8 mouse cellular contexts compared by ENCODE assay signal in the genomic region with DNA sequence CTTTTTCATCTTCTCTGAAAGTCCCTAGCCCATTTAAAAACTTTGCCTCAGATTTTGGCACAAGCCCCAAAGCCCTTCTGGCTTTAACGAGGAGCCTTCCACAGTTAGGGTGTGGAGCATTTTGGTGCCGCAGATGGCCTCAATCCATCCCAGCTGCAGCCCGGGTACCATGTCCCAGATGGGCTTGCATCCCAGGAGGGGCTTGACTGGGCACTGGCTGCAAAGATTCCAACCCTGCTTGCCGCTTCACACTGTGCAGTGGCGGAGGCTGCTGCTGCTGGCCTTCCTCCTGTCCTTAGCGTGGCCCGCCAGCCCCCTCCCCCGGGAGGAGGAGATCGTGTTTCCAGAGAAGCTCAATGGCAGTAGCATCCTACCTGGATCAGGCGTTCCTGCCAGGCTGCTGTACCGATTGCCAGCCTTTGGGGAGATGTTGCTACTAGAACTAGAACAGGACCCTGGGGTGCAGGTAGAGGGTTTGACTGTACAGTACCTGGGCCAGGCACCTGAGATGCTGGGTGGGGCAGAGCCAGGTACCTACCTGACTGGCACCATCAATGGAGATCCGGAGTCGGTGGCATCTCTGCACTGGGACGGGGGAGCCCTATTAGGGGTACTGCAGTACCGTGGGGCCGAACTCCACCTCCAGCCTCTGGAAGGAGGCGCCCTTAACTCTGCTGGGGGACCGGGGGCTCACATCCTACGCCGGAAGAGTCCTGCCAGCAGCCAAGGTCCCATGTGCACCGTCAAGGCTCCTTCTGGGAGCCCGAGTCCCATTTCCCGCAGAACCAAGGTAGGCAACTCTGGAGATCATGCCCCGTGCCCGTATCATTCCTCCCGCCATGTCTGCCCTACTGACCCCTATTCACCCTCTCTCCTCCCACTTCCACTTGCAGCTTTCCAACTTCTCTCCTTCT. TPM values are rescaled to one million over a fixed set of nuclear protein-coding genes. Genes with fewer than 3 reads are reported as not detected.
DNase-seq lines count a peak whose midpoint lies in the region; ATAC-seq and TF ChIP-seq lines count a peak whose summit lies in the region.

TSS of gene Ndufs2 (minus strand) at position 709 of the 914 bp plus-strand sequence.

- peak within 1 kb of the TSS; percentile 28; the same call in 1 of the 2 replicates for H3K9ac ChIP-seq in liver, adult 2 months (ENCODE audit: low read depth, low read length)
- H3K9ac ChIP-seq in hindbrain, embryonic 16.5 days (ENCODE audit: low read depth, low read length): peak within 1 kb of the TSS; percentile 57
- H3K9ac ChIP-seq in liver, postnatal 0 days (replicated peaks): peak within 1 kb of the TSS; percentile 16; the same call in 1 of the 2 replicates
- H3K9ac ChIP-seq in stomach, embryonic 15.5 days: peak within 1 kb of the TSS; percentile 32

- no peaks in the 10 kb centered on the region for H3K9me3 ChIP-seq in hindbrain, embryonic 16.5 days (ENCODE audit: control insufficient read depth, low read length)
- no peaks in the 10 kb centered on the region for H3K9me3 ChIP-seq in liver, postnatal 0 days (ENCODE audit: low read length)
- no peaks in the 10 kb centered on the region for H3K9me3 ChIP-seq in stomach, embryonic 15.5 days

- no peaks in the 10 kb centered on the region for H3K36me3 ChIP-seq in liver, adult 2 months (ENCODE audit: control insufficient read depth, insufficient read depth, low read length)
- no peaks in the 10 kb centered on the region for H3K36me3 ChIP-seq in hindbrain, embryonic 16.5 days (ENCODE audit: control insufficient read depth, insufficient read depth, low read length)
- no peaks in the 10 kb centered on the region for H3K36me3 ChIP-seq in liver, postnatal 0 days (replicated peaks; ENCODE audit: insufficient read depth, low read length)
- H3K36me3 ChIP-seq in stomach, embryonic 15.5 days: no peaks in the 10 kb centered on the region

- H3K79me2 ChIP-seq in liver, adult 2 months (ENCODE audit: control insufficient read depth, insufficient read depth, low read length): peaks cover 9% of the 10 kb centered on the region; the same call in 1 of the 2 replicates

- H3K4me3 ChIP-seq in liver, adult 2 months (ENCODE audit: insufficient read depth, low read depth, low read length): peak within 1 kb of the TSS; percentile 41
- H3K4me3 ChIP-seq in bone marrow, adult 2 months (replicated peaks; ENCODE audit: control insufficient read depth, low read depth, low read length): no peak within 1 kb of the TSS
- peak within 1 kb of the TSS; percentile 37 for H3K4me3 ChIP-seq in hindbrain, embryonic 16.5 days (ENCODE audit: low read length)
- peak within 1 kb of the TSS; percentile 35 for H3K4me3 ChIP-seq in liver, postnatal 0 days (ENCODE audit: low read depth, low read length)
- peak within 1 kb of the TSS; percentile 35 for H3K4me3 ChIP-seq in stomach, embryonic 15.5 days (replicated peaks)

- H3K27ac ChIP-seq in liver, adult 2 months (replicated peaks; ENCODE audit: insufficient read depth, low read depth, low read length): no peak within 1 kb of the TSS
- no peak within 1 kb of the TSS for H3K27ac ChIP-seq in bone marrow, adult 2 months (ENCODE audit: control insufficient read depth, insufficient read depth, low read depth, low read length, poor library complexity)
- H3K27ac ChIP-seq in hindbrain, embryonic 16.5 days (ENCODE audit: low read depth, low read length): peak within 1 kb of the TSS; percentile 70
- H3K27ac ChIP-seq in liver, postnatal 0 days (ENCODE audit: low read depth): 0 out of 2 replicates have a peak within 1 kb of the TSS, but pooled peaks have one; percentile 11
- H3K27ac ChIP-seq in stomach, embryonic 15.5 days: peak within 1 kb of the TSS; percentile 78

- ATAC-seq in hindbrain, embryonic 16.5 days: peak; percentile 1; the same call in 1 of the 2 replicates
- ATAC-seq in liver, postnatal 0 days: no peak
- ATAC-seq in stomach, embryonic 15.5 days (ENCODE audit: insufficient read depth, low FRiP score, low read depth): no peak

- no peak for DNase-seq in liver, adult 2 months (ENCODE audit: extremely low read depth, low read depth, low spot score)
- DNase-seq in liver: no peak
- peak; percentile 49 for DNase-seq in gastrocnemius, postnatal 10 days
- no peak for DNase-seq in liver, postnatal 0 days
- no peak for DNase-seq in urinary bladder, postnatal 36 days (ENCODE audit: low spot score in 2 of 2)

- TF ChIP-seq EP300 in liver, postnatal 0 days (IDR thresholded peaks at IDR 0.05; ENCODE audit: low read depth): no peak

- no peak for TF ChIP-seq CTCF in liver, adult 2 months (IDR thresholded peaks at IDR 0.05; ENCODE audit: low read depth, low read length)
- TF ChIP-seq CTCF in bone marrow, adult 2 months (IDR thresholded peaks at IDR 0.05; ENCODE audit: control insufficient read depth, insufficient read depth, low read length): no peak
- TF ChIP-seq CTCF in liver, postnatal 0 days (IDR thresholded peaks at IDR 0.05; ENCODE audit: low read depth): no peak

- WGBS in liver, adult 2 months: 47% methylated on average over 26 of the region's 26 CpGs
- WGBS in bone marrow, adult 2 months: 64% methylated on average over 26 of the region's 26 CpGs
- 7% methylated on average over 24 of the region's 26 CpGs for WGBS in hindbrain, embryonic 16.5 days
- WGBS in liver, postnatal 0 days (ENCODE audit: insufficient replicate concordance): 37% methylated on average over 26 of the region's 26 CpGs
- 24% methylated on average over 26 of the region's 26 CpGs for WGBS in stomach, embryonic 15.5 days

- H3K4me1 ChIP-seq in liver, adult 2 months (ENCODE audit: control insufficient read depth, insufficient read depth, low read length): peaks cover 9% of the 10 kb centered on the region
- peaks cover 2% of the 10 kb centered on the region; the same call in 1 of the 2 replicates for H3K4me1 ChIP-seq in bone marrow, adult 2 months (ENCODE audit: control insufficient read depth, insufficient read depth, low read length)
- H3K4me1 ChIP-seq in hindbrain, embryonic 16.5 days (ENCODE audit: control insufficient read depth, insufficient read depth, low read depth, low read length): peaks cover 35% of the 10 kb centered on the region
- H3K4me1 ChIP-seq in liver, postnatal 0 days (ENCODE audit: insufficient read depth): peaks cover 15% of the 10 kb centered on the region
- H3K4me1 ChIP-seq in stomach, embryonic 15.5 days: peaks cover 48% of the 10 kb centered on the region

- TF ChIP-seq POLR2A in liver, adult 2 months (IDR thresholded peaks at IDR 0.05; ENCODE audit: extremely low read depth, insufficient read depth, low read length): no peak
- no peak for TF ChIP-seq POLR2A in bone marrow, adult 2 months (IDR thresholded peaks at IDR 0.05; ENCODE audit: borderline replicate concordance, control insufficient read depth, low read depth, low read length)

- peak within 1 kb of the TSS; percentile 59 for H3K4me2 ChIP-seq in hindbrain, embryonic 16.5 days (ENCODE audit: low read length)
- H3K4me2 ChIP-seq in liver, postnatal 0 days (ENCODE audit: low read depth, low read length): peak within 1 kb of the TSS; percentile 49
- peak within 1 kb of the TSS; percentile 66 for H3K4me2 ChIP-seq in stomach, embryonic 15.5 days

- H3K27me3 ChIP-seq in liver, adult 2 months (ENCODE audit: control insufficient read depth, insufficient read depth, low read length): no peaks in the 10 kb centered on the region
- no peaks in the 10 kb centered on the region for H3K27me3 ChIP-seq in hindbrain, embryonic 16.5 days (replicated peaks; ENCODE audit: control insufficient read depth, insufficient read depth, low read length)
- H3K27me3 ChIP-seq in liver, postnatal 0 days (ENCODE audit: insufficient read depth, low read length): peaks cover 16% of the 10 kb centered on the region; the same call in 1 of the 2 replicates
- no peaks in the 10 kb centered on the region for H3K27me3 ChIP-seq in stomach, embryonic 15.5 days (replicated peaks)

RNA-seq across cellular contexts. Expression of gene Ndufs2, which starts in this region (rescaled TPM):
- 272 and 275 TPM in 2 replicates for total RNA-seq in liver, adult 2 months (2014; rRNA removed)
- 174 and 195 TPM in 2 replicates for polyA plus RNA-seq in liver, adult 2 months (2012; rRNA removed)
- polyA plus RNA-seq in bone marrow, adult 2 months (2011; ENCODE audit: insufficient read depth, insufficient read length, low replicate concordance, missing spikeins): 109 and 134 TPM in 2 replicates
- 100 to 1,000 TPM; 468 to 578 TPM for total RNA-seq in gastrocnemius, postnatal 10 days (2021)
- polyA plus RNA-seq in hindbrain, embryonic 16.5 days (2015; fragmentation: Nextera tagmentation; extraction: Ambion mirVana): 262 and 280 TPM in 2 replicates
- 158 and 170 TPM in 2 replicates for polyA plus RNA-seq in liver, postnatal 0 days (2015; fragmentation: Nextera tagmentation; extraction: Ambion mirVana)
- polyA plus RNA-seq in stomach, embryonic 15.5 days (2015; fragmentation: Nextera tagmentation; extraction: Ambion mirVana): 238 and 270 TPM in 2 replicates

Comparison
In these comparisons a context has a peak if more than half of its experiments do, and no peak if none do; other contexts are left out.
1. H3K27ac ChIP-seq: peak in hindbrain, embryonic 16.5 days (single experiment), liver, postnatal 0 days (single experiment) and stomach, embryonic 15.5 days (single experiment); none in liver, adult 2 months (single experiment) and bone marrow, adult 2 months (single experiment).
2. Peak in every context shown above with its lines, with median percentiles within 50 percentile points of each other: H3K9ac ChIP-seq and H3K4me2 ChIP-seq.